Mouse (Mus musculus) liver, adult 2 months (tissue): ENCODE measurements around the gene Fbln2. TPM values are rescaled to one million over a fixed set of nuclear protein-coding genes. Genes with fewer than 3 reads are reported as not detected.

ENCODE experiments used
- DNase-seq: peaks from one replicate; pipeline ENCODE4 v3.0.0-alpha.2; 2011; ENCODE audit warnings: low read depth, low spot score; ENCODE audit errors: extremely low read depth
- H3K27ac ChIP-seq: fragments of 200-500 bp; replicated peaks from 2 replicates; pipeline ENCODE4 v1.5.1; 2012; ENCODE audit warnings: low read depth, mild to moderate bottlenecking, control low read depth, inconsistent platforms, low read length; ENCODE audit not compliant: insufficient read depth
- H3K27me3 ChIP-seq: fragments of 200-500 bp; 2 replicates; pipeline ENCODE4 v1.6.1; 2012; ENCODE audit warnings: mild to moderate bottlenecking, moderate library complexity, low read length, inconsistent platforms; ENCODE audit not compliant: control insufficient read depth, insufficient read depth
- H3K36me3 ChIP-seq: fragments of 200-500 bp; 2 replicates; pipeline ENCODE4 v1.6.1; 2012; ENCODE audit warnings: low read length, inconsistent platforms; ENCODE audit not compliant: control insufficient read depth, insufficient read depth
- H3K4me1 ChIP-seq: fragments of 200-500 bp; 2 replicates; pipeline ENCODE4 v1.6.1; 2011; ENCODE audit warnings: low read length; ENCODE audit not compliant: control insufficient read depth, insufficient read depth
- H3K4me3 ChIP-seq: fragments of 200-500 bp; 2 replicates; pipeline ENCODE4 v1.5.1; 2011; ENCODE audit warnings: low read depth, mild to moderate bottlenecking, control low read depth, low read length, moderate library complexity; ENCODE audit not compliant: insufficient read depth
- H3K79me2 ChIP-seq: fragments of 200-500 bp; 2 replicates; pipeline ENCODE4 v1.6.1; 2012; ENCODE audit warnings: inconsistent platforms, mild to moderate bottlenecking, low read length, moderate library complexity; ENCODE audit not compliant: control insufficient read depth, insufficient read depth
- H3K9ac ChIP-seq: fragments of 200-500 bp; 2 replicates; pipeline ENCODE4 v1.6.1; 2012; ENCODE audit warnings: low read depth, mild to moderate bottlenecking, control low read depth, inconsistent platforms, low read length
- CTCF ChIP-seq: fragments of 200-500 bp; IDR thresholded peaks from 2 replicates; pipeline ENCODE4 v1.5.1; 2011; ENCODE audit warnings: low read depth, low read length, control low read depth
- POLR2A ChIP-seq: fragments of 200-500 bp; IDR thresholded peaks from 2 replicates; pipeline ENCODE4 v1.6.1; 2011; ENCODE audit warnings: low read length, control low read depth; ENCODE audit not compliant: insufficient read depth; ENCODE audit errors: extremely low read depth
- WGBS: fragments of 180-500 bp; shearing (Covaris S2); methylation state at CpG from one replicate; pipeline ENCODE4 v1.1.7; 2018; 5-methylcytosine and 5-hydroxymethylcytosine counted together
- polyA plus RNA-seq: library from polyadenylated mRNA; depleted of rRNA; stranded (reverse); fragments of >200 nt; gene quantifications from 2 replicates; pipeline ENCODE4 v1.2.3, GENCODE M21; 2012
- total RNA-seq: library from RNA; depleted of rRNA; stranded (reverse); fragments of >200 nt; gene quantifications from 2 replicates; pipeline ENCODE4 v1.2.3, GENCODE M21; 2014

Gene Fbln2
- total and polyA plus RNA-seq, 2 experiments: 1.4 to 3.5 TPM

DNA sequence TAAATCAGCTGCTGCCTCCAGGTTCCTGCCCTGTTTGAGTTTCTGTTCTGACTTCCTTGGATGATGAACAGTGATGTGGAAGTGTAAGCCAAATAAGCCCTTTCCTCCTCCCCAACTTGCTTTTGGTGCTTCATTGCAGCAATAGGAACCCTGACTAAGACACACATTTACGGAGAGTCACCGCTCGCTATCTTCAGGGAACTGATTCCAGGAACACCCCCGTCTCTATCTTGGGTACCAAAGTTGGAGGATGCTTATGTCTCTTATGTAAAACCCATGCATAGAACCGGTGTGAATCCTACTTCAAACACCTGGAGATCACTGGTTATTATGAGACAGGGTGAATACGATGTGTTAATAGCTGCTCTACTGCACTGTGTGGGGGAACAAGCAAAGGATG is 31.1 kb downstream of the Fbln2 start:
- Histone ChIP-seq H3K4me3 (no peak overlapping the region), H3K27ac (no peak overlapping the region), H3K36me3 (no peaks in the 10 kb centered on the region), H3K79me2 (no peaks in the 10 kb centered on the region), H3K4me1 (no peaks in the 10 kb centered on the region), H3K9ac (no peak overlapping the region), H3K27me3 (no peaks in the 10 kb centered on the region; the same call in 1 of the 2 replicates)
- 76% methylated on average over 6 of the region's 6 CpGs for WGBS
- TF ChIP-seq CTCF (no peak), POLR2A (no peak)
- no peak for DNase-seq

DNA sequence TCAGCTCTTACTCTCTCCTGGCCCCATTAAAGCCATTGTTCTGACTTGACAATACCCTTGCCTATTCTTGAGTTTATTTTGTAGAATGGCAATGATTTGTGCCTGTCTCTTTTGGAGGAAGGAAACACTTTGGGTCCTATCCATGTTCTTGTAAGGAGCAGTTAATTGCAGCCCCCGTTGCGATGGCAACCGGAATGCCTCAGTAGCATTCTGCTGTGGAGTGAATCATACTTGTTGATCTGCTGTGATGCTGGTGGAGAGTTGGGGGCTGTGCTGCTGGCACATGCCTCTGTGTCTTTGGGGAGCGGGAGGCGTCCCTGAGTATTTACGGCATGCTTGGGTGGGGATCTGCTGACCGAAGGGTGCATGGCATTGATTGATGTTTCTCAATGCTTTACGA is 32.1 kb downstream of the Fbln2 start:
- Histone ChIP-seq H3K9ac (no peak overlapping the region), H3K4me1 (no peaks in the 10 kb centered on the region), H3K27me3 (no peaks in the 10 kb centered on the region; the same call in 1 of the 2 replicates), H3K27ac (no peak overlapping the region), H3K36me3 (no peaks in the 10 kb centered on the region), H3K4me3 (no peak overlapping the region), H3K79me2 (no peaks in the 10 kb centered on the region)
- DNase-seq: no peak
- TF ChIP-seq POLR2A (no peak), CTCF (no peak)
- 74% methylated on average over 8 of the region's 8 CpGs for WGBS

DNA sequence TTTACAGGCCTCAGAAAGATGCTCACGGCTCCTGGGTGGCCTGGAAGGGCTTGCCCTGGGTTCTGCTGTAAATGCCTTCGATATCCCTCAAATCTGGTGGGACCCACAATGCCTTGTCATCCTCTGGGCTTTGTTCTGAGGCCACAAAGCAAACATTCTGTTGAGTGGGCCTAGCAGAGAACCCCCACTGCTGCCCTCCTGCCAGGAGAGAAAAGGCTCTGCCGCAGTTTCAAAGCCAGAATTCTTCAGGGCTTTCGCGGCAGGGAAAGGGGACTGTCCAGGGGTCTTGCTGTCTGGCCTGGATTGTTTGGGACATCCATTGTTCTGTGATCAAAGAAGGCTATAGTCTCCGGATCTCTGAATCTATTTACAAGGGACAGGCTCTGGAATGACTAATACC is 33.1 kb downstream of the Fbln2 start:
- no peaks in the 10 kb centered on the region for H3K79me2 ChIP-seq
- H3K36me3 ChIP-seq: no peaks in the 10 kb centered on the region
- H3K9ac ChIP-seq: no peak overlapping the region
- 52% methylated on average over 6 of the region's 6 CpGs for WGBS
- no peaks in the 10 kb centered on the region; the same call in 1 of the 2 replicates for H3K27me3 ChIP-seq
- H3K27ac ChIP-seq: no peak overlapping the region
- TF ChIP-seq POLR2A: no peak
- TF ChIP-seq CTCF: no peak
- H3K4me3 ChIP-seq: no peak overlapping the region
- DNase-seq: no peak
- H3K4me1 ChIP-seq: no peaks in the 10 kb centered on the region

DNA sequence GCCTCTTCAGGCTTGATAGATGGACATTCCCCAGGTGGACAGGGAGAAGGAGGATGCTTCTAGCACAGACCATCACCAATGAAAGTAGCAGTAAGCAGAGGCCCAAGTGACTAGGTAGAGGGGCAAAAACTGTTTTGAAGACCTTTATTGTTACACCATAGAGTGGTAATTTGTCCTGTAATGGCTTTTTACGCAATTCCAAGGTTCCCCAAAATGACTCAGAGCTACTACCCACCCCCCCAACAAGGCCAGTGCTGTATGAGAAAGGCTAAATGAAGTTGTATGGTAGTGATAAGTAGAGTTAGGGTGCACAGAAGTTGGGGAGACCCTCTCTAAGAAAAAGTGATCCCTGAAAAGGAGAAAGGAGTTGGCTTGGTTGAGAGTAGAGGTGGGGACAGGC is 35.1 kb downstream of the Fbln2 start:
- H3K9ac ChIP-seq: no peak overlapping the region
- TF ChIP-seq CTCF: no peak
- TF ChIP-seq POLR2A: no peak
- H3K4me1 ChIP-seq: no peaks in the 10 kb centered on the region
- no peak for DNase-seq
- H3K79me2 ChIP-seq: no peaks in the 10 kb centered on the region
- H3K27me3 ChIP-seq: no peaks in the 10 kb centered on the region; the same call in 1 of the 2 replicates
- H3K36me3 ChIP-seq: no peaks in the 10 kb centered on the region
- 95% methylated on average over 1 of the region's 1 CpGs for WGBS
- no peak overlapping the region for H3K4me3 ChIP-seq
- no peak overlapping the region for H3K27ac ChIP-seq

DNA sequence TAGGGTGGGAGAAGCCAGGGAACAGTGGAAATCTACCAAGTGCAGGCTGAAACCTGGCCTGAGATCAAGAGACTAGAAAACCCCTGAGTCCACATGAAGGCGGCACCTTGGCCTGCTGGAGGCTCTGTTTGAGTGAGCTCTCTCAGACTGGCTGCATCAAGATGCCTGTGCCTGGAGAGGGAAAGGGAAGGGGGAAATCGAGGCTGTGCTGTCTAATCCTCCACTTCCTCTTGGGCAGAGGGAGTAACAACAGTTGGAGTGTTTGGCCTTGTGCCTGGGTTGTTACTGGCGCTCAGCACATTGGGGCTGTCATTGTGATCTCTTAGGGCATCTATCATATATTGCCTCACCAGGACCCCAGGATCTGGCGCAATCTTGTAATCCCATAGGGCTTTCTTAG is 36.4 kb downstream of the Fbln2 start:
- 76% methylated on average over 4 of the region's 4 CpGs for WGBS
- Histone ChIP-seq H3K27ac (no peak overlapping the region), H3K4me3 (no peak overlapping the region), H3K4me1 (no peaks in the 10 kb centered on the region), H3K27me3 (no peaks in the 10 kb centered on the region; the same call in 1 of the 2 replicates), H3K79me2 (no peaks in the 10 kb centered on the region), H3K36me3 (no peaks in the 10 kb centered on the region), H3K9ac (no peak overlapping the region)
- DNase-seq: no peak
- no peak for TF ChIP-seq POLR2A
- TF ChIP-seq CTCF: no peak

DNA sequence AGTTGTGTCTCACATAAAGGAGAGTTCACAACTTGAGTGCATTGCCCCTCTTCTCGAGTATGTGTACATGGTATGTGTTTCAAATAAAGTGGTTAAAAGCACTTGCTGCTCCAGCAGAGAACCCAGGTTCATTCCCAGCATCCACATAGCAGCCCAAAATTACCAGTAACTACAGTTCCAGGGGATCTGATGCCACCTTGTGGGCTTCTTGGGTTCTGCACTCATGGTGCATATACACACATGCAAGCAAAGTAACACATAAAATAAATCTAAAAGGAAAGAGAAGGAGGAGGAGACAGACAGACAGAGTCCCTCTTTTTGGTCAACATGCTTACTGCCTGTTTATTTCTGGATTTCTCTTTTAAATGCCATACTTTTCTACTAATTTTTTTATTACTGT is 37.5 kb downstream of the Fbln2 start:
- TF ChIP-seq CTCF (no peak), POLR2A (no peak)
- H3K27ac ChIP-seq: no peak overlapping the region
- no peaks in the 10 kb centered on the region for H3K36me3 ChIP-seq
- no peak for DNase-seq
- H3K9ac ChIP-seq: no peak overlapping the region
- no peak overlapping the region for H3K4me3 ChIP-seq
- H3K27me3 ChIP-seq: no peaks in the 10 kb centered on the region; the same call in 1 of the 2 replicates
- 93% methylated on average over 1 of the region's 1 CpGs for WGBS
- no peaks in the 10 kb centered on the region for H3K79me2 ChIP-seq
- no peaks in the 10 kb centered on the region for H3K4me1 ChIP-seq
